Mouse (Mus musculus): ENCODE measurements around the gene C2cd4d. TPM values are rescaled to one million over a fixed set of nuclear protein-coding genes. Genes with fewer than 3 reads are reported as not detected.

C2cd4d gene
- polyA plus RNA-seq, 1 experiment from 2014 or later, result 3.3 TPM

DNA sequence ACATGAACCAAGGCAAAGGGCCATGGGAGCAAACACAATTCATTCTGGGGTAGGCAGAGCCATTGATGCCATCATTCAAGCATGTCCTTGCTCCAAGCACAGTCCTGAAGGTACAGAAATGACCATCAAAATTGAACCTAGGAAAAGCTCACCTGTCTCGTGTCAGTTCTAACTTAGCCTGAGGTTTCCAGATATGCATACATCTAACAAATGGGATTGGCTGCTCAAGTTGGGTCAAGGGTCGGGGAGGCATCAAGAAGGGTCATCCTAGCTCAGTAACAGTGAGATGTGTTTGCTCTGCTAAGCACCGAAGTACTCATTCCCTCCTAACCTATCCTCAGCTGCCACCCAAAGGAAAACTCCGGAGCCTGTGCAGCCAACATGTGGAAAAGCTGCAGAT, 34.6 kb downstream of the C2cd4d start:
- peaks cover 21% of the 10 kb centered on the region for H3K4me1 ChIP-seq (replicated peaks)
- 88% methylated on average over 4 of the region's 4 CpGs for WGBS
- ATAC-seq (ENCODE audit: low FRiP score, low read depth), result no peak

DNA sequence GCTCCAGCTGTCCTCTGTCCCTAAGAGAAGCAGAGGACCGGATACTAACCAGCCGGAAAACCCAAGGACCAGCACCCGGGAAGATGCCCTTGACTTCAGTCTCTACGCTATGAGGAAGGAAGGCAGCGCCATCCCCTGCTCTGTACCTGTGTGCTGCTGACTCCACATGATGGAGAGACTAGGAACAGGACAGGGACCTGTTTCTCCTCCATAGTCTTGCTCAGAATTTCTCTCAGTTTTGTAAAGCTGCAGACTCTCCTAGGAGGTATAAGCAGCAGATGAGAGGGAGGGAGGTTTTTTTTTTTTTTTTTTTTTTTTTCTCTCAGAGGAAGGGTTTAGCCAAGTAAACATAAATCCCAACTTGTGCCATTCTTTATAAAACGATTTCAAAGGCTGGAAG, 36.0 kb downstream of the C2cd4d start, which contains the start of gene Lingo4:
Gene Lingo4, plus strand, starts transcription at position 301 of the 400 bp plus-strand sequence.
- Histone ChIP-seq H3K4me3 (peak within 1 kb of the TSS; percentile 42), H3K9ac (peak within 1 kb of the TSS; percentile 57), H3K4me2 (peak within 1 kb of the TSS; percentile 79), H3K4me1 (replicated peaks) (peaks cover 18% of the 10 kb centered on the region), H3K9me3 (no peaks in the 10 kb centered on the region), H3K27ac (replicated peaks) (peak within 1 kb of the TSS; percentile 22), H3K36me3 (no peaks in the 10 kb centered on the region), H3K27me3 (0 out of 2 replicates have a peak, but pooled peaks cover 8% of the 10 kb centered on the region)
- no peak for ATAC-seq (ENCODE audit: low FRiP score, low read depth)
- WGBS, result 79% methylated on average over 6 of the region's 6 CpGs

More for the DNA sequence above, 34.6 kb downstream of the C2cd4d start:
- Histone ChIP-seq H3K27ac (replicated peaks) (no peak overlapping the region), H3K9me3 (no peaks in the 10 kb centered on the region), H3K4me2 (no peak overlapping the region), H3K4me3 (no peak overlapping the region), H3K27me3 (0 out of 2 replicates have a peak, but pooled peaks cover 2% of the 10 kb centered on the region), H3K9ac (no peak overlapping the region), H3K36me3 (no peaks in the 10 kb centered on the region)

- H3K27ac ChIP-seq (replicated peaks), result peak overlapping the region; percentile 22
- 0 out of 2 replicates have a peak, but pooled peaks cover 8% of the 10 kb centered on the region for H3K27me3 ChIP-seq
- peak; percentile 75 for ATAC-seq (ENCODE audit: low FRiP score, low read depth)
- H3K36me3 ChIP-seq, result no peaks in the 10 kb centered on the region
- H3K9ac ChIP-seq, result peak overlapping the region; percentile 57
- peak overlapping the region; percentile 42 for H3K4me3 ChIP-seq
- peaks cover 22% of the 10 kb centered on the region for H3K4me1 ChIP-seq (replicated peaks)
- WGBS, result under 1% methylated on average over 20 of the region's 20 CpGs
- H3K9me3 ChIP-seq, result no peaks in the 10 kb centered on the region
- H3K4me2 ChIP-seq, result peak overlapping the region; percentile 79
Measured at GRCm38 (mm10) chr3:94398943-94399481, 36.8 kb downstream of the C2cd4d start.

DNA sequence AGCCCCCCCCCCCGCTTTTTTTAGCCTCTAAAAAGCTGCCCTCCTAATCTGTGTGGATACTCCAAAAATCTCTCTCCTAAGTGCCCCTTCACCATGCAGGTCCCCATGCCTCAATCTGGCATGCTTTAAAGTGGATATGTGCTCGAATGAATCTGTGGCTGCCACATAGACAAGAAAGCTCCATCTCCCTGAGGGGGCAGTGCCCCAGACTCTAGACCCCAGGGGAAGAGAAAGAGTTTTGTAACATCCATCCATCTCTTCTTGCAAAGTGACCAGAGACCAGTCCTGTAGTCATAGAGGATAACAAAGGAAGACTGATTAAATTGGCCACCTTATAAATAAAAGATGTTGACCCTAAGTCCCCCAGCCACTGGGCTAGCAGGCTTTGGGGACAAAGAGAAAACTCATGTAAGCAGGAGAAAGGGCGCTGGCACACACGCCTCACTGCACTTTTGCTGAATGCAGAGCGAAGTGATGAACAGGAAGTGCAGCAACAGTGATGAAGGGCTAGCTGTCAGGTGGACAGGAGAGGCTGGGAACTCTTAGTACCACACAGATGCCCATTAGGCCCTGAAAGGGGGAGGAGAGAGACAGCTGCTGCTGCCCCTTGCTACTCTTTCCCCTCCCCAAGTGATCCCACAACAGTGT, 37.5 kb downstream of the C2cd4d start:
- peak overlapping the region; percentile 79 for H3K4me2 ChIP-seq
- 9% methylated on average over 5 of the region's 5 CpGs for WGBS
- H3K9me3 ChIP-seq, result no peaks in the 10 kb centered on the region
- H3K27me3 ChIP-seq, result 0 out of 2 replicates have a peak, but pooled peaks cover 8% of the 10 kb centered on the region
- H3K4me1 ChIP-seq (replicated peaks), result peaks cover 30% of the 10 kb centered on the region
- peak overlapping the region; percentile 42; the same call in 1 of the 2 replicates for H3K4me3 ChIP-seq
- H3K9ac ChIP-seq, result 0 out of 2 replicates have a peak overlapping the region, but pooled peaks have one; percentile 57
- no peak overlapping the region for H3K27ac ChIP-seq (replicated peaks)
- no peaks in the 10 kb centered on the region for H3K36me3 ChIP-seq
- peak; percentile 20; the same call in 1 of the 2 replicates for ATAC-seq (ENCODE audit: low FRiP score, low read depth)

DNA sequence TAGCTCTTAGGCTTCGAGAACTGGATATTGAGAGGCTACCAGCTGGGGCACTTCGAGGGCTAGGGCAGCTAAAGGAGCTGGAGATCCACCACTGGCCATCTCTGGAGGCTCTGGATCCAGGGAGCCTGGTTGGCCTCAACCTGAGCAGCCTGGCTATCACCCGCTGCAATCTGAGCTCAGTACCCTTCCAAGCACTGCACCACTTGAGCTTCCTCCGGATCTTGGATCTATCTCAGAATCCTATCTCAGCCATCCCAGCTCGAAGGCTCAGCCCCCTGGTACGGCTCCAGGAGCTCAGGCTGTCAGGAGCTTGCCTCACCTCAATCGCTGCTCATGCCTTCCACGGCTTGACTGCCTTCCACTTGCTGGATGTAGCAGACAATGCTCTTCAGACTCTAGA, 40.2 kb downstream of the C2cd4d start:
- 0 out of 2 replicates have a peak, but pooled peaks cover 8% of the 10 kb centered on the region for H3K27me3 ChIP-seq
- no peak overlapping the region for H3K4me3 ChIP-seq
- WGBS, result 77% methylated on average over 8 of the region's 8 CpGs
- H3K27ac ChIP-seq (replicated peaks), result no peak overlapping the region
- ATAC-seq (ENCODE audit: low FRiP score, low read depth), result no peak
- no peaks in the 10 kb centered on the region for H3K9me3 ChIP-seq
- H3K36me3 ChIP-seq, result no peaks in the 10 kb centered on the region
- H3K9ac ChIP-seq, result no peak overlapping the region
- H3K4me1 ChIP-seq (replicated peaks), result peaks cover 35% of the 10 kb centered on the region
- H3K4me2 ChIP-seq, result no peak overlapping the region

- WGBS, result 15% methylated on average over 7 of the region's 7 CpGs
- H3K27ac ChIP-seq (replicated peaks), result no peak overlapping the region
- no peak overlapping the region for H3K4me2 ChIP-seq
- no peaks in the 10 kb centered on the region for H3K36me3 ChIP-seq
- H3K27me3 ChIP-seq, result 0 out of 2 replicates have a peak, but pooled peaks cover 8% of the 10 kb centered on the region
- no peak overlapping the region for H3K9ac ChIP-seq
- peaks cover 24% of the 10 kb centered on the region for H3K4me1 ChIP-seq (replicated peaks)
- H3K9me3 ChIP-seq, result no peaks in the 10 kb centered on the region
- peak; percentile 64; the same call in 1 of the 2 replicates for ATAC-seq (ENCODE audit: low FRiP score, low read depth)
- no peak overlapping the region for H3K4me3 ChIP-seq
Measured at GRCm38 (mm10) chr3:94404366-94405054, 42.3 kb downstream of the C2cd4d start.

GRCm38 (mm10) chr3:94405561-94405960, 43.3 kb downstream of the C2cd4d start:
- ATAC-seq (ENCODE audit: low FRiP score, low read depth), result no peak
- Histone ChIP-seq H3K4me3 (no peak overlapping the region), H3K36me3 (no peaks in the 10 kb centered on the region), H3K4me1 (replicated peaks) (peaks cover 18% of the 10 kb centered on the region), H3K27ac (replicated peaks) (no peak overlapping the region), H3K4me2 (no peak overlapping the region), H3K9ac (no peak overlapping the region), H3K9me3 (no peaks in the 10 kb centered on the region), H3K27me3 (0 out of 2 replicates have a peak, but pooled peaks cover 8% of the 10 kb centered on the region)
- 70% methylated on average over 4 of the region's 4 CpGs for WGBS

- no peaks in the 10 kb centered on the region for H3K27me3 ChIP-seq
- no peaks in the 10 kb centered on the region for H3K9me3 ChIP-seq
- peak overlapping the region; percentile 57 for H3K4me3 ChIP-seq
- peak overlapping the region; percentile 87 for H3K27ac ChIP-seq (replicated peaks)
- WGBS, result 4% methylated on average over 25 of the region's 25 CpGs
- ATAC-seq (ENCODE audit: low FRiP score, low read depth), result peak; percentile 74
- H3K9ac ChIP-seq, result peak overlapping the region; percentile 61
- H3K4me1 ChIP-seq (replicated peaks), result peaks cover 18% of the 10 kb centered on the region
- no peaks in the 10 kb centered on the region for H3K36me3 ChIP-seq
- peak overlapping the region; percentile 94 for H3K4me2 ChIP-seq
Measured at GRCm38 (mm10) chr3:94412530-94412929, 50.3 kb downstream of the C2cd4d start.

DNA sequence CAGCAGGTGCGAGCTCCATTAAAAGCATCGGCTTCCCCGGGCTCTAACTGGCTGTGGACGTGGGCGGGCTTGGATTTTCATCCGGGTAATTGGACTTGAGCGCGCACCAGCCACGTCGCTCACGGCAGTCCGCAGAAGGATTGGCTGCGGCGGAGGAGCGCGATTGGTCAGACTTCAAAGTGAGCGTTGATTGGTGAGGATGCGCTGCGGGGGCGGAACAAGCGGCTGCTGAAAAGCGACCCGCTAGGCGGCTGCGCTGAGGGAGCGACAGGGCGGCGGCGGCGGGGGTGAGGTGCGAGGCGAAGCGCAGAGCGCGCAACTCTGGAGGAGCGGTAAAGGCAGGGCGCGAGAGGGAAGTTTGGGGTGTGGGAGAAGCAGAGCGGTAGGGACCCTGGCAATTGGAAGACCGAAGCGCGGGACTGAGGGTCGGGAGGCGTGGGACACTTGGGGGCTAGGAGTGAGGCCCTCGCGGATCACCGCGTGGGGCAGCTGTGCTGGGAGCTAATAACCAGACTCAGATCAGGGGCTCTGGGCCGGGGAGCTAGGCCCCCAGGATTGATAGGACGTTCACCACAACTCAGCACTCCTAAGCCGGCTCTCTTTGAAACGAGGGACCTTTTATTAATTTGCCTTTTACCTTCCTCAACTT, 50.9 kb downstream of the C2cd4d start, which contains the start of gene Tdrkh:
Gene Tdrkh, plus strand, starts transcription at position 243 of the 649 bp plus-strand sequence.
- Histone ChIP-seq H3K4me1 (replicated peaks) (peaks cover 18% of the 10 kb centered on the region), H3K4me2 (peak within 1 kb of the TSS; percentile 94)
- peak; percentile 99 for ATAC-seq (ENCODE audit: low FRiP score, low read depth)

More for the DNA sequence above, 50.9 kb downstream of the C2cd4d start, which contains the start of gene Tdrkh:
- Histone ChIP-seq H3K27me3 (no peaks in the 10 kb centered on the region), H3K9ac (peak within 1 kb of the TSS; percentile 74), H3K36me3 (no peaks in the 10 kb centered on the region), H3K9me3 (no peaks in the 10 kb centered on the region), H3K4me3 (peak within 1 kb of the TSS; percentile 57), H3K27ac (replicated peaks) (peak within 1 kb of the TSS; percentile 87)
- 5% methylated on average over 52 of the region's 52 CpGs for WGBS

Data from hindbrain, embryonic 15.5 days (tissue).